Mouse (Mus musculus) embryonic facial prominence, embryonic 10.5 days (tissue): ENCODE data around the gene BC025920. TPM values are rescaled to one million over a fixed set of nuclear protein-coding genes. Genes with fewer than 3 reads are reported as not detected.
"Not testable (repeated sequence)": the region's sequence is repeated elsewhere in the genome, so short reads cannot be mapped to it uniquely, and the experiment has no call there.

Experiments used
- DNase-seq: peaks from one replicate; pipeline ENCODE4 v3.0.0-alpha.2; 2017; ENCODE audit warnings: low spot score
- H3K27ac ChIP-seq: fragments of 300-500 bp; sonication (generic); replicated peaks from 2 replicates; pipeline ENCODE4 v1.5.1; 2016; ENCODE audit warnings: mild to moderate bottlenecking
- H3K27me3 ChIP-seq: fragments of 300-500 bp; sonication (generic); replicated peaks from 2 replicates; pipeline ENCODE4 v1.6.1; 2016; ENCODE audit warnings: low read depth, mild to moderate bottlenecking; ENCODE audit not compliant: poor library complexity, severe bottlenecking
- H3K36me3 ChIP-seq: fragments of 300-500 bp; sonication (generic); replicated peaks from 2 replicates; pipeline ENCODE4 v1.6.1; 2016; ENCODE audit warnings: mild to moderate bottlenecking, moderate library complexity
- H3K4me1 ChIP-seq: fragments of 300-500 bp; sonication (generic); 2 replicates; pipeline ENCODE4 v1.6.1; 2016
- H3K4me3 ChIP-seq: fragments of 300-500 bp; sonication (generic); 2 replicates; pipeline ENCODE4 v1.5.1; 2016; ENCODE audit warnings: mild to moderate bottlenecking, moderate library complexity
- H3K9me3 ChIP-seq: fragments of 300-500 bp; sonication (generic); 2 replicates; pipeline ENCODE4 v1.6.1; 2016; ENCODE audit warnings: mild to moderate bottlenecking
- WGBS: fragments of 180-500 bp; shearing (Covaris S2); methylation state at CpG from one replicate; pipeline ENCODE4 v1.1.7; 2016; 5-methylcytosine and 5-hydroxymethylcytosine counted together
- polyA plus RNA-seq: library from polyadenylated mRNA; unstranded; fragments of >200 nt; fragmentation: Nextera tagmentation; extraction: Ambion mirVana; gene quantifications from 2 replicates; pipeline ENCODE4 v1.2.1, GENCODE M21; 2016

Gene BC025920
- polyA plus RNA-seq, 1 experiment from 2014 or later = 2.1 TPM

DNA sequence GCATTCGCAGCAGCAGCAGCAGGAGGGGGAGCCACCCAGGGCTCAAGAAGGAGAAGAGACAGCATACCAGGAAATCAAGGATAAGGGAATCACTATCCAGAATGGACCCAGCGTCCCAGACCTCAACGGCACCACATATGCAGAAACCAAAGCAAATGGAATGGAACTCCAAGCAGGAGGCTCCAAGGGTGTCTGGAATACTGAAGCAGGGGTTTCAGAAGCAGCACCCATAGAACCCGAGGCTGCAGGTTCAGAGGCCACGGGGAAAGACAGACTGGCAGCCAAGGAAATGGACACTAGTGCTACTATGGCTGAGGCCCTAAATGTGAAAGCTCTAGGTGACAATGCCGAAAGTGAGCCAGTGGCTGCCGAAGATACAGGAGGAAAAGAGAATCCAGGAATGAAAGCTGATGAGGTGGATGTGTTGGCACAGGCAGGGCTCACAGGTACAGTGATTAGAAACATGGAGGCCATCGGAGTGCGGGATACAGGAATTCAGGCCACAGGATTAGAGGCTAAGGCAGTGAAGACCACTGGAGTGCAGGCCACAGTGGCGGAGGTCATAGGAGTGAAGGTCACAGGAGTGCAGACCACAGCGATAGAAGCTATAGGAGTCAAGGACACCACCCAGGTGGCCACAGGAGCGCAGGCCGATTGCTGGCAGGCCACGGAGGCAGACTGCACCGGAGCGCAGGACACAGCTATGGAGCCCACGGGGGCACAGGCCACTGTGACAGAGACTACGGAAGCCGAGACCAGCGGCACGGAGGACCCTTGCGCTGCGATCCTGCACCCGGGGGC is 36.8 kb downstream of the BC025920 start:
- Histone ChIP-seq H3K36me3 (no peaks in the 10 kb centered on the region), H3K9me3 (no peaks in the 10 kb centered on the region), H3K4me3 (peak overlapping the region; percentile 85), H3K27me3 (peaks cover 11% of the 10 kb centered on the region; the same call in 1 of the 2 replicates), H3K27ac (peak overlapping the region; percentile 96), H3K4me1 (peaks cover 27% of the 10 kb centered on the region)
- no peak for DNase-seq
- WGBS = 24% methylated on average over 24 of the region's 24 CpGs

DNA sequence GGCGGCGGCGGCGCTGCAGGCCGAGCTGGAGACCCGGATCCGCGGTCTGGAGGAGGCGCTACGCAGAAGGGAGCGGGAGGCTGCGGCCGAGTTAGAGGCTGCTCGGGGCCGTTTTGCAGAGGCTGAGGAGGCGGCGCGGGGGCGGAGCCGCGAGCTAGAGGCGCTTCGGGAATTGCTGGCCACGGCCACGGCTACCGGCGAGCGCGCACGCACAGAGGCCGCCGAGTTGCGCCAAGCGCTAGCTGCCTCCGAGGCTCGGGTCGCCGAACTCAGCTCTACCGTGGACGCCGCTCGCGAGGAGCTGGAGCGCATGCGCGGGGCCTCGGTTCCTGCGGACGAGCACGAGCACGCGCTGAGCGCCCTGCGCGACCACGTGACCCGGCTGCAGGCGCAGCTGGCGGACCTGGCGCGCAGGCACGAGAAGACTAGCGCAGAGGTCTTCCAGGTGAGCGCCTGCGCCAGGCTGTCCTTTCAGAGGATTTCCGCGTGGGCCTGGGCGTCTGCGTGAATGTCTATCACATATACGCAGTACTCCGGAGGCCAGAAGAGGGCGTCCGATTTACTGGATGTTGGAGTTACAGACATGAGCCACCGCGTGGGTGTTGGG is 37.5 kb downstream of the BC025920 start:
- DNase-seq = peak; percentile 96
- H3K9me3 ChIP-seq = no peaks in the 10 kb centered on the region
- H3K4me3 ChIP-seq = peak overlapping the region; percentile 85
- H3K27ac ChIP-seq = peak overlapping the region; percentile 96
- under 1% methylated on average over 75 of the region's 75 CpGs for WGBS
- H3K4me1 ChIP-seq = peaks cover 27% of the 10 kb centered on the region
- H3K36me3 ChIP-seq = no peaks in the 10 kb centered on the region
- peaks cover 5% of the 10 kb centered on the region; the same call in 1 of the 2 replicates for H3K27me3 ChIP-seq

DNA sequence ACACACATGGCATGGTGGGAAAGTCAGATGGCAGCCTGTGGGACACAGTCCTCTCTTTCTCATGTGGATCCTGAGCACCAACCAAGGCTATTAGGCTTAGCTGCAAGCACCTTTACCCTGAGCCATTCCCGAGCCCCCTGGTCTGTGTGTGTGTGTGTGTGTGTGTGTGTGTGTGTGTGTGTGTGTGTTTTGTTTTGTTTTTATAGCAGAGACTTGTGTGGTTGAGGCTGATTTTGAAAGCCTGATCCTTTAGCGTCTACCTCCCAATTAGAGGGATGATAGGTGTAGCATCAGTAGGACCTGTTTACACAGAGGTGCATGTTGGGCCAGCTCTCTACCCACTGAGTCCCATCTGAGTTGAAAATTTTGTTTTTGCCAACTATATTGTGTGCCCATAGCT is 38.1 kb downstream of the BC025920 start:
- Histone ChIP-seq H3K27ac (peak overlapping the region; percentile 96), H3K36me3 (no peaks in the 10 kb centered on the region), H3K4me1 (peaks cover 27% of the 10 kb centered on the region), H3K4me3 (peak overlapping the region; percentile 85), H3K27me3 (peaks cover 5% of the 10 kb centered on the region; the same call in 1 of the 2 replicates), H3K9me3 (no peaks in the 10 kb centered on the region)
- WGBS = 59% methylated on average over 2 of the region's 2 CpGs
- DNase-seq = no peak

DNA sequence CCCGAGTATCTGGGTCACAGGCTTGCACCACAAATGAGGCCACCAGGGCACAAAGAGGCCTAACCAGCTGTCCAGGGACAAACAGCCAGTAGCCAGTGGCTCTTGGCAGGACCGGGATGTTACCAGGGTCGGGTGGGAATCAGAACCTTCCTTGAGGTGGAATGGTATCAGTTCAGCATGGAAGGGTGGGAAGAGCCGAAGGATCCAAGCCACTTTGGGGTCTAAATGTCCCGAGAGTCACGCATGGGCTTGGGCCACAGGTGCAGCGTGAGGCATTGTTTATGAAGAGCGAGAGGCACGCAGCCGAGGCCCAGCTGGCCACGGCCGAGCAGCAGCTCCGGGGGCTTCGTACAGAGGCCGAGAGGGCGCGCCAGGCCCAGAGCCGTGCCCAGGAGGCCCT is 38.6 kb downstream of the BC025920 start:
- Histone ChIP-seq H3K4me1 (peaks cover 30% of the 10 kb centered on the region), H3K4me3 (peak overlapping the region; percentile 85; the same call in 1 of the 2 replicates), H3K27me3 (peaks cover 5% of the 10 kb centered on the region; the same call in 1 of the 2 replicates), H3K27ac (peak overlapping the region; percentile 96; the same call in 1 of the 2 replicates), H3K9me3 (no peaks in the 10 kb centered on the region), H3K36me3 (no peaks in the 10 kb centered on the region)
- DNase-seq = peak; percentile 12
- 94% methylated on average over 18 of the region's 18 CpGs for WGBS

DNA sequence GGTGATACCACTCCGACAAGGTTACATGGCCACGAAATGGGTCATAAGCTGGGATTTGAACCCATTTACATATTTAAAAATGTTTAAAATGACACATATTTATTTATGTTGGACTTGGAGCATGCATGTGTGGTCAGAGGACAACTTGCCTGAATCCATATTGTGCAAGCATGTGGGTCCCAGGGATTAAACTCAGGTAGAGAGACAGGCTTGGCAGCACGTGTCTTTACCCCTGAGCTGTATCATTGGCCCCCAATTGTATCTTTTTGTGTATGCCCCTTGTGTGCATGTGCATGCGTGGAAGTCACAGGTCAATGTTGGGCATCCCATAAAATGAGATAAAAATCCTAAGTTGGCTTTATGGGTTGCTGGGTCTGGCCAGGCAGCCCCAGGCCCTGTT is 39.3 kb downstream of the BC025920 start:
- Histone ChIP-seq H3K4me3 (no peak overlapping the region), H3K4me1 (peaks cover 30% of the 10 kb centered on the region), H3K27me3 (peaks cover 5% of the 10 kb centered on the region; the same call in 1 of the 2 replicates), H3K9me3 (0 out of 2 replicates have a peak, but pooled peaks cover 3% of the 10 kb centered on the region), H3K27ac (no peak overlapping the region), H3K36me3 (peaks cover 3% of the 10 kb centered on the region)
- no peak for DNase-seq
- WGBS = 89% methylated on average over 4 of the region's 4 CpGs

DNA sequence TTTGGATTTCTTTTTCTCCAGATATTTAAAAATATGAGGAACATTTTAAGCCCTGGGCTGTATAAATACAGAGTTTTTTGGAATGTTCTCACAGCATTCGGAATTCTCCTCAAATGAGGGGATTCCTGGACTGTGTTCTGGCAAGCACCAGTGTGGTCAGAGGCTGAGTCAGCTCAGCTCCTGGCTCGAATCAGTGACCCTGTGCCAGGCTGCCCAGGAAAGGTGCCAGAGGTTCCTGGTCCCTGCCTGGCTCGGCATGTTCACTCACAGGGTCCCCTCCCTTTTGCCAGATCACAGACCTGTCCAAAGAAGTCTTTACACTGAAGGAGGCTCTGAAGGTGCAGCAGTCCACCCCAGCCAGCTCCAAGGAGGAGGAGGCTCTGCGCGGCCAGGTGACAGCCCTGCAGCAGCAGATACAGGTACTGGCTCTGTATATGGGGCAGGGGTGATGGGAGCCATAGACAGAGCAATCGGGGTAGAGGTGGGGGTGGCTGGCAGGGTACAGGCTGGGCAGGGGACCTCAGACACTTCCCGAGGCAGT is 40.0 kb downstream of the BC025920 start:
- Histone ChIP-seq H3K27me3 (peaks cover 5% of the 10 kb centered on the region; the same call in 1 of the 2 replicates), H3K4me1 (peaks cover 30% of the 10 kb centered on the region), H3K9me3 (0 out of 2 replicates have a peak, but pooled peaks cover 3% of the 10 kb centered on the region), H3K36me3 (peaks cover 10% of the 10 kb centered on the region), H3K4me3 (no peak overlapping the region), H3K27ac (no peak overlapping the region)
- DNase-seq = no peak
- WGBS = 82% methylated on average over 7 of the region's 7 CpGs

DNA sequence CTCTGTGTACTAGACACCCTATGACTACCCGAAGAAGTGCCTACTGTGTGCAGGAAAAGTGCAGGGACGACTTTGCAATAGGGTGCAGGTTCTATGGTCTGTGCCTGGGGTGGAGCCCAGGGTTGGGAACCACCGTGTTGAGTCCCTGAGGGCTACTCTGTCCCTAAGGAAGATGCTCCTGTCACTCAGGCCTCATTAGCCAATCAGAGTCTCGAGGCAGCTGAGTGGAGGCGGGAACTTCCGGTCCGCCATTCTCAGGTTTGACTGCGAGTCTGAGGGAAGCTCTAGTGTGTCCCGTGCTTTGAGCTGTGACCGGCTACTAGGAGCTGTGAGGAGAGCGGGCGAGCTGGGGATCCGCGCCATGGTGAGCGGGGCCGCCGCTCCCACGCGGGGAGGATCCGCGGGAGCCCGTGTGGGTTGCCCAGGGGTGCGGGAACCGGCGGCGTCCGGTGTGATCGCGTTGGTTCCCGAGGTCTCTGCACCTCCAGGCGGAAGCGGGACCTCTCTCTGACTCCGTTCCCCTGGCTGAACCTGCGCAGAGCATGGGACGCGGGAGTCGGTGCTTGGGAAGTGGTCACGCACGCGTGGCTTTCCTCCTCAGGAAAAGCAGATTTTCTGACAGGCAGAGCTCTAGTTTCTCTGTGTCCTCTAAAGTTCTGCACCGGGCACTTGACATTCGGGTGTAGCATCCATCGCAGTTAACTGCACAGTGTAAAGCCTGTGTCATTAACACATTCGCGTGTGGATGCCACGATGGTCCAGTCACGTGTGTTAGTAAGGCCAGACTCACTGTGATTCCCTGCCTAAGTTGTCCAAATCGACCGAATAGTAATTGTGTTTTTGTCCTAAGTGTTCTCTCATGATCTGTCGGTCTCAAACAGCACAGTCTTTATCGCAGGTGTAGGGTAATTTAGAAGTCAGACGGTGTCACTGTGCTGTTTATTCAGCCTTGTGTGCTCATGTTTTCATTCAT is 43.0 kb downstream of the BC025920 start, which contains the start of gene Gm10778:
Gene Gm10778, plus strand, starts transcription at position 257 of the 973 bp plus-strand sequence.
- DNase-seq = peak; percentile 91
- WGBS = 5% methylated on average over 39 of the region's 52 CpGs
- Histone ChIP-seq H3K9me3 (peaks cover 18% of the 10 kb centered on the region), H3K4me3 (peak within 1 kb of the TSS; percentile 67), H3K27ac (peak within 1 kb of the TSS; percentile 89), H3K36me3 (peaks cover 39% of the 10 kb centered on the region)
- H3K27me3 ChIP-seq, H3K4me1 ChIP-seq: not testable (repeated sequence)

DNA sequence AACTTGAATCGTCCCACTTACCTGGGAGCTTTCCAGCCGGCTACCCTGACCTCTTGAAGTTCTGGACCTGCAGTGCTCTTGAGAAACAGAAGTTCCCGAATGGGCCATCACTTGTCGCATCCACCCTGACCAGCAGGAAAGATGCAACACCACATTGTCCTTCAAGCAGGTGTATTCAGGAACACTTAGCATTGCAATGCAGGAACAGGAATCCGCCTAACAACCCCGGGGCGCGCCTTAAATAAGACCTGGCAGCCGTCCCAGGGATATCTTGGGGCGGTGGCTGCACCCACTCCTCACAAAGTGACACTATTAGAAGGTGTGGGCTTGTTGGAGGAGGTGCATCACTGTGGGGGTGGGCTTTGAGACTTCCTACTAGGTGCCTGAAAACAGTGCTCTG is 49.1 kb downstream of the BC025920 start:
- H3K27me3 ChIP-seq = no peaks in the 10 kb centered on the region
- H3K4me1 ChIP-seq = no peaks in the 10 kb centered on the region
- no peak overlapping the region for H3K27ac ChIP-seq
- peaks cover 63% of the 10 kb centered on the region for H3K9me3 ChIP-seq
- H3K36me3 ChIP-seq = peaks cover 87% of the 10 kb centered on the region
- no peak for DNase-seq
- no peak overlapping the region for H3K4me3 ChIP-seq
- 97% methylated on average over 10 of the region's 10 CpGs for WGBS

DNA sequence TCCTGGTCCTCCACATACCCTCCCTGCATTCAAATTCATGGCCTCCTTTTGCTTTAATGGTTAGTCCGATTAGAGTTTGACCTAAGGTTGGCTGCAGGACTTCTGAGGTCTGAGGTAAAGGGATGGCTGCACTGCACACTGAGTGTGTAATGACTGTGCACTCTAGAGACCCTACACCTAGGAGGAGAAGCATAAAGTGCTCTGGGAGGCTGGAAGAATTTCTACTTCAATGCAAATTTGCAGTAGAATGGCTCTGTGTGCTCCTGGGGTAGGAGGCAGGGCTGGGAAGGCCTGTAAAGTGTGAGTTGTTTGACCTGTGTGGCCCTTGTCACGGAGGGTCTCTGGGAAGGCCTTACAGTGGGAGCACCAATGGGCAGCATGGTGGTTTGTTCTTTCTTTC is 50.1 kb downstream of the BC025920 start:
- no peaks in the 10 kb centered on the region for H3K4me1 ChIP-seq
- no peak for DNase-seq
- no peak overlapping the region for H3K27ac ChIP-seq
- no peak overlapping the region for H3K4me3 ChIP-seq
- 93% methylated on average over 2 of the region's 2 CpGs for WGBS
- peaks cover 81% of the 10 kb centered on the region for H3K36me3 ChIP-seq
- peaks cover 65% of the 10 kb centered on the region for H3K9me3 ChIP-seq
- H3K27me3 ChIP-seq = no peaks in the 10 kb centered on the region
